Mouse (Mus musculus) thymus, postnatal 14 days (tissue): Measurements from ENCODE around the gene Ldlr.
"Not testable (repeated sequence)": the region's sequence is repeated elsewhere in the genome, so short reads cannot be mapped to it uniquely, and the experiment has no call there.

Source experiments
- DNase-seq: peaks from one replicate; pipeline ENCODE4 v3.0.0; 2021

The Ldlr gene

GRCm38 (mm10) chr9:21759718-21760117 lies 36.4 kb downstream of the Ldlr start:
- DNase-seq, result no peak

DNA sequence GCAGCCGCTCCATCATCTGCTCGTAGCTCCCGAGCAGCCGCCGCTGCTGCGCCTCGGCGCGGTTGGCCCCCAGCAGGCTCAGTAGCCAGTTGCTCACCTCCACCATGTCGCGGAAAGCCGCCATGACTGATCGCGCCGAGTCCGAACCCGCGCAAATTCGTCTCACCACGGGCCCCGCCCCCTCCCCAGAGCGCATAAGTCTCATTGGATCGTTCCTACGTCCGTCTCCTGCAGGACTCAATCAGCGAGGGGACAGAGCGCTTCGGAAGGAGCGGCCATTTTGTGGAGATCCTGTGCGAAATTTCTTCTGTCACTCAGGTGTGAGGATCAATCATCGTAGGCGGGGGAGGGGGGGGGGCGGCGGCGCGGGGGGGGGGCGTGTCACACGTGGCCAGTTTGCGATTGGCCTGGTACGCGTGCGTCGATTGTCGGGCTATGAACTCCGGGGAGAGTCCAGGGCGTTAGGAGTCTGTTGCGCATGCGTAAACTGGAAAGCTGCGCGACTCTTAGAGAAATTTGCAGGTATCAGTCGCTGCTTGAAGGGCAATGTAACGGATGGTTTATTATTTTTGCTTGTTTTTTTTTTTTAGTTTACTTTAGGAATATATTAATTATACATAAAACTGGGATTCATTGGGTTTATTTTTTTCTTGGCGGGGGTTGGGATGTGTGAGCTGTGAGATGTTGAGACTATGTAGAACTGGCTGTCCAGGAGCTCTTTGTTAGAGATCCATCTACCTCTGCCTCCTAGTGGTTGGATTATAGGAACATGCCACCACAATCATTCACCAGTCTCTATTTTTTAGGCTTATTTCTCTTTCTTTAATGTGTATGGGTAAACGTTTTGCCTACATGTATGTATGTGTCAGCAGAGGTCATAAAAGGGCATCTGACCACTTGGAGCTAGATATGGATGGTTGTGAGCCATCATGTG lies 37.1 kb downstream of the Ldlr start, which contains the start of gene Spc24:
Gene Spc24, minus strand, starts transcription at position 149 of the 934 bp plus-strand sequence.
- DNase-seq, result peak; percentile 95

DNA sequence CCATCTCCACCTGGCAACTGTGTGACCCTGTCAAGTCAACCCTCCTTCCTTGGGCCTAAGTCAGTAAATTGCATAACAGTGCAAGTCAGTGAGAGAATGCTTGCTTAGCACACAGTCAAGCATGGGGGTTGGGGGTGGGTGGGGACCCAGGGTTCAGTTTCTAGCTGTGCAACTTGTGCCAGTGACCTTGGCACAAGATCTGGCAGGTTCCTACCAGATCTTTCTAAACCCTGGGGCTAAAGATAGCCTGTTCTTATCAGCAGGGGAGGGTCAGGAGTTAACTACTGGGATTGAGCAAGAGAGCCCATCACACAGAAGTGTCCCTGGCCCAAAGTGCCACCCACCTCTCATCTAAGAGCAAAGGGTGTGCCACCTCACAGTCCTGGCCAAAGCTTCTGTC lies 38.9 kb downstream of the Ldlr start:
- no peak for DNase-seq

- DNase-seq, result no peak
Measured at GRCm38 (mm10) chr9:21764084-21764999, 41.1 kb downstream of the Ldlr start.

GRCm38 (mm10) chr9:21767896-21768295 lies 44.6 kb downstream of the Ldlr start:
- DNase-seq, result no peak

DNA sequence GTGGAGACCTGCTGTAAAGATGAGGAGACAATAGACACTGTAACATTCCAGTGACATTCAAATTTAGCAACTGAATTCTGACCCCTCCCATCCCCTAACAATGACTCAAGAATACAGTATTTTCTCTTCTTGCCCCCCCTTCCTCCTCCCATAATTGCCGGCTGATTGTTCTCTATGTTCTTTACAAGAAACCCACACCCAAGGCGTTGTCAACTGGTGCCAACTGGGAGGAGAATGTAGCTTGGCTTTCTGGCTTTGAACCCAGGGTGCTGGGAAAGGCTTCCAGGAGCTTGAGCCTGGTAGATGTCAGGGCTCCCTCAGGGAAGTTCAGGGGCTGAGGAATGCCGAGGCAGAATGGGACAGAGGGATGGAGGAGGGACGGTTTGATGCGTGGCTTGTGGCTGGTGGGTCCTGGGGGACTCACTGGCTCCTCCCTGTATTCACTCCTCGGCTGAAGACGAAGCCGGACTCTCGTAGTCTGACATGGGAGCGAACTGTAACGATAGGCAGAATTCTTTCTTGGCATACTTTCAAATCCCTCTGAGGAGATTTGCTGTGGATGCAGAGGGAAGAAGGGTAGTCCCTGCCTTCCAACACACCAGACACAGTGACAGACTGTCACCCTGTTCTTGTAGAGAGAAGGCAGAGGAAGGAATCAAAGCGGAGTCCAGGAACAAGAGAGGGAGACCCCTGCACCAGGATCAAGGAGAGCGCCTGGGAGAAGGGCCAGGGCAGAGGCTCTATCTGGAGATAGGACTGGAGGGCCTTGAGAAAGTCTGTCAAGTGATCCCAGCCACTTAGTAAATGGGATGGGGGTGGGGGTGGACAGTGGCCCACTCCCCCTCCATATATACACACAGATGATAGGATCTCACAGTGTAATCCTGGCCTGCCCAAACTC lies 45.5 kb downstream of the Ldlr start:
- no peak for DNase-seq

GRCm38 (mm10) chr9:21769558-21770183 lies 46.4 kb downstream of the Ldlr start:
- no peak for DNase-seq

GRCm38 (mm10) chr9:21773396-21773795 lies 50.1 kb downstream of the Ldlr start:
- not testable (repeated sequence) for DNase-seq

GRCm38 (mm10) chr9:21774353-21774752 lies 51.1 kb downstream of the Ldlr start:
- no peak for DNase-seq

- no peak for DNase-seq
Measured at GRCm38 (mm10) chr9:21777726-21778125, 54.4 kb downstream of the Ldlr start.

DNA sequence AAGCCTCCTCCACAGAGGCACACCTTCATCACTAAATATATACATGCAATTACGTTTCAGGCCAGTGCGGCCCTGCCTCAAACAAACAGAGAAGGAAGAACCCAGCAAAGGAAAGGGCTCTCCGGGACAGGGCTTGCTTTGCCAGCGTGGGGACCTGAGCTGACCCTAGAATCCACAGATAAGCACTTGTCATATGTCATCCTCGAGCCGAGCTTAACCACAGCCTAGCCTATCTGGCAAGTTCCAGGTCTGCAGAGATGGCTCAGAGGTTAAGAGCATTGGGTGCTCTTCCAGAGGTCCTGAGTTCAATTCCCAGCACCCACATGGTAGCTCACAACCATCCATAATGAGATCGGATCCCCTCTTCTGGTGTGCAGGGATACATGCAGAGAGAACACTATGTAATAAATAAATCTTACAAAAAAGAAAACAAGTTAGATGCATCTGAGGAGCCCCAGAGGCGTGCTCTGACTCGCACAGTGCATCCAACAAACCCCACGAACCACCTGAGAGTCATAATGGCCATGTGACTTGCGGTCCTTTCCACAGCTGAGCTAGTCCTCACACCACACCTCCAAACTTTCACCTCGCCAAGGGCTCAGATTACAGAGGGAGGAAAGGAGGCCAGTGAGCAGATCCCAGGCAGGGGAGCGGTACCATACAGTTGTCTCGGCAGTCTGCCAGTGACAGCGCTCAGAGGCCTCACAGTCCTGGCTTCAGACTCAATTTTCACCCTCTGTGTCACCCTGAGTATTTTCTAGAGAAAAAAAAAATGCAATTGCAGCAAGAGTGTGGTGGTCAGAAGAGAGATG lies 58.6 kb downstream of the Ldlr start:
- DNase-seq, result no peak

DNA sequence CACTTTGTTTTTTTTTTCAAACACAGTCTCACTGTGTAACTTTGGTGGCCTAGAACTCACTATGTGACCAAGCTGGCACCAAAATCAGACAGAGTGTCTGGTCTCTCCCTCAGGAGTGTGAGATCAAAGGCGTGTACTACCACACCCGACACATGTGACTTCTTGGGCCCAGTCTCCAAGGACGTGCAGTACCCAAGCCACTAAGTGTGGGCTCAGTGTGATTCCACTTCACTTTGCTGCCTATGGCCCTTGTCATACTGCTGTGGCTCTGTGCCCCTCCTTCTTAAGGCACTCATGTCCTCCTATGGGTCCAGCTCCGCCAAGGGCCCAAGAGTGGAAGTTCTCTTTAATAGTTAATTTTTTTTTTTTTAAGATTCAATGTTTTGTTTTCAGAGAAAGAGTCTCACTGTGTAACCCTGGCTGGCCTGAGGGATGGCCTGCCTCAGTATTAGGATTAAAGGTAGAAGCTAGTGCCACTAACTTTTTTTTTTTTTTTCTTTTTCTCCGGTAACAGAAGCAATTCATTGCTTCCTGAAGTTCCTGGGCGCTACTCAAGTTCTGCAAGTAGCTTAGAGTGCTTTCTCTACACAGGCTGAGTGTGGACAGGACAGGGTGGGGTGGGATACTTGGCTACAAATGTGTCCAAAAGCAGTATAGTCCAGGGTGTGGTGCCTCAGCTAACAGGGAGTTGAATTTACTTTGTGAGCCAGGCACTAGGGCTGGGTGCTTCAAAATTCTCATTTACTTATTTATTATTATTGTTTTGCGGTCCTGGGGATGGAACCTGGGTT lies 61.4 kb downstream of the Ldlr start:
- no peak for DNase-seq

GRCm38 (mm10) chr9:21786309-21786708 lies 63.0 kb downstream of the Ldlr start:
- DNase-seq, result not testable (repeated sequence)

- peak; percentile 71 for DNase-seq
Measured at GRCm38 (mm10) chr9:21786906-21787305, 63.6 kb downstream of the Ldlr start.

DNA sequence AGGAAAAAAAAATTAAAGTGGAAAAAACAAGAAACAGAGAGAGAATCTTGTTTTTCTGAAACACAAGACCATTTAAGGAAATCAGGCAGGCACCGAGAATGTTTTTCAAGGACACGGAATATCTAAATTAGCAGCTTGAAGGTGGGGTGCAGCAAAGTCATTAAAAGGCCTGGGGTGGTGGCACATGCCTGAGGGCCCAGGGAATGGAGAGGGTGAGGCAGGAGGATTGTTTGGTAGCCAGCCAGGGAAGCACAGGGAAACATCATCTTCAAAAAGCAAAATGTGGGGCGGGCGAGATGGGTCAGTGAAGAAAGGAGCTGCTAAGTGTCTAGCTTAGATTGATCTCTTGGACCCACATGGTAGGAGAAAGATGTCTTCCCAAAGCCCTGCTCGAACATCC lies 64.4 kb downstream of the Ldlr start:
- no peak for DNase-seq

DNA sequence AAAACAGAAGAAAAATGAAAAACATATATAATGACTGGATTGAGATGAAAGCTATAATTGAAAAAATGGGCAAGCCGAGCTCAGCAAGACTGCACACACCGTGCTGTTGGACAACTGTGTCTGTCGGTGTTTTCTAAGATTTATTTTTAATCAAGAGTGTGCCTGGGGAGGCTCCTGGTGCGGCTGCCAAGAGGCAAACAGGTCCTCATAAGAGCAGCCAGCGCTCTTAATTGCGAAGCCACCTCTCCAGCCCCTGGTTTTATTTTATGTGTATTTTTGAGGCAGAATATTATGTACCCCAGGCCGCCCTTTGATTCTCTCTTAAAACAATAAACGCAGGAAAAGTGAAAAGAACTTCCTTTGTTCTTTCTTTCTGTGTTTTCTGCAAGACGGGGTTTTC lies 65.0 kb downstream of the Ldlr start:
- no peak for DNase-seq

DNA sequence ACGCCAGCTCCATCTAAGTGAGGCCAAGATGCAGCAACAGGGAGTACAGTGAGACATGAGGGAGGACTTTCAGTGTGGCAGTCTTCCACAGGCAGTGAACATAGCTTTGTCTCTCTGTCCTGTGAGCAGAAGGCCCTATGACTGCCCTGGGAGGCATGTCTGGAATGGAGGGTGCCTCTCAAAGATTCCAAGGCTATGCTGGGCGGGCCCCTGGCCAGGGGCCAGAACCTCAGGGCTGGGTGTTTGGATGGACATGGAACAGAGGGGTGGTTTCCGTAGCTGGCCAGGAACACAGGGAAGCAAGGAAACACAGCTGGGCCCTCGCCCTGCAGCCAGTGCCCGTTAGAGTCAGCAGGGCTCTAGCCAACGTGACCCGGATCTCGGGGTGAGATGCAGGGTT lies 68.6 kb downstream of the Ldlr start:
- no peak for DNase-seq

DNA sequence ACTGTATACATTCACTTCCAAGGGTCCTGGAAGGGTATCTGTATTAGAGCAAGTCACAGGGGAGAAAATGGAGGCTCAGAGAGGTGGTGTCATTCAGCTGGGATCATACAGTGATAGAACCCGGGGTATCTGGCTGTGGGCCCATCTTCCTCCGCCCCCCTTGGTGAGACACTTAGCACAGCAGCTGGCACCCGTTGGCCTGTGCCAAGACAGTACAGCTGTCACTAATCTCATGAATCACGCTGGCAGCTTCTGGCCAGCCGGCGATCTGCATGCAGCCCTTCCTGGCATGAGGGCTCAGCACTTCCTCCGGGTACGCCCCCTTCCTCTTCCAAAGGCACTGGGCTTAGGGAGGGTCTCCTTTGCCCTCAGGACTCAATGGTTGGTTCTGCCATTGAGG lies 69.4 kb downstream of the Ldlr start:
- no peak for DNase-seq

DNA sequence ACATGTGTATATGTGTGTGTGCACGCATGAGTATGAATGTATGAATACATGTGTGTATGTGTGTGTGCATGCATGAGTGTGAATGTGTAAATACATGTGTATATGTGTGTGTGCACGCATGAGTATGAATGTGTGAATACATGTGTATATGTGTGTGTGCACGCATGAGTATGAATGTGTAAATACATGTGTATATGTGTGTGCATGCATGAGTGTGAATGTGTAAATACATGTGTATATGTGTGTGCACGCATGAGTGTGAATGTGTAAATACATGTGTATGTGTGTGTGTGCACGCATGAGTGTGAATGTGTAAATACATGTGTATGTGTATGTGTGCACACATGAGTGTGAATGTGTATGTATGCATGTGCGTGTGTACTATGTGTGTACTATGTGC lies 70.2 kb downstream of the Ldlr start:
- DNase-seq, result not testable (repeated sequence)

DNA sequence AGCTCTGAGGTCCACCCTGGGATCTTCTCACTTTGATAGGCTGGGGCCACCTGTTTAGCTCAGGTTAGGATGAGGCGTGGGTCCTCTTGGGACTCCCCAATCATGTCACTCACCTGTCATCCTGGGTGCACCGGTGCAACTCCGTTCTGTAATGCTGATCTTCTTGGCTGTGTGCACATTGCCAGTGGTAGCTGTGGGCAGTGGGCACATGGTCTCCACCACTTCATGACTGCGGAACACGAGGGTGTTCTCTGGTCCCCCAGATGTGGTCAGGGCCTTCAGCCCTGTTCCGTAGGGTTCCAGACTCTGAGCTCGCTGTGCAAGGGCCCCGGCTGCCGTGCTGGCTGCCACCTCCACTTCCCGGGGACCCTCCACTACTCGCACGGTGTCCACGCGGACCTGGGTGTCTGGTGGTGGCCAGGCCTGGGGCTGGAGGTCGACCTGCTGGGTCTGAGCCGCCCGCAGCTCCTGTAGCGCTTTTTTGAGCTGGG lies 71.1 kb downstream of the Ldlr start:
- DNase-seq, result no peak
